Mouse (Mus musculus): ENCODE data around the gene Zic2. TPM values are rescaled to one million over a fixed set of nuclear protein-coding genes. Genes with fewer than 3 reads are reported as not detected.

Zic2 gene
- polyA plus RNA-seq, 1 experiment from 2014 or later = 6.8 TPM

GRCm38 (mm10) chr14:122479461-122480109, 4.3 kb downstream of the Zic2 start:
- Histone ChIP-seq H3K27ac (replicated peaks) (no peak overlapping the region), H3K9me3 (replicated peaks) (no peaks in the 10 kb centered on the region), H3K4me2 (peak overlapping the region; percentile 17; the same call in 1 of the 2 replicates), H3K4me3 (replicated peaks) (peak overlapping the region; percentile 47), H3K36me3 (no peaks in the 10 kb centered on the region), H3K27me3 (replicated peaks) (peaks cover 55% of the 10 kb centered on the region), H3K9ac (replicated peaks) (no peak overlapping the region), H3K4me1 (peaks cover 27% of the 10 kb centered on the region)
- WGBS = 20% methylated on average over 17 of the region's 17 CpGs
- ATAC-seq (ENCODE audit: low FRiP score) = no peak

DNA sequence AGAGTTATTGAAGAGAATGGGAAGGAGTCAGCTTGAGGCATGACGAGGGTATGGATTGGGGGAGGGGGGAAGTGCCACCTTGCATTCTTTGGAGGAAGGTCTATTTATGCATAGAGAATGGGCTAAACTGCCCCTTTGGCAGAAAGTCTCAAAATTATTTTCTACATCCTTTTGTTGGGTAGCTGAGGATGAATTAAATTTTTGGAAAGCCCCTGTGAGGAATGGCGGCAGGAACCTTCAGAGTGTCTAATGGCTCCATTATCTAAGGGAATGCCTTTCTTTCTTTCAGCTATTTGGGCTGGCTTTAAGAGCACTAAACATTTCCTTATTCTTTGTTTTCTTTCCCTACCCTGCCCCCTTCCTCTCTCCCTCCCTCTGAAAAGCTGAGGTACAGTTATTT, 5.1 kb downstream of the Zic2 start:
- H3K9me3 ChIP-seq (replicated peaks) = no peaks in the 10 kb centered on the region
- 16% methylated on average over 2 of the region's 2 CpGs for WGBS
- H3K36me3 ChIP-seq = no peaks in the 10 kb centered on the region
- no peak for ATAC-seq (ENCODE audit: low FRiP score)
- peaks cover 59% of the 10 kb centered on the region for H3K27me3 ChIP-seq (replicated peaks)
- peaks cover 19% of the 10 kb centered on the region for H3K4me1 ChIP-seq
- H3K4me3 ChIP-seq (replicated peaks) = peak overlapping the region; percentile 19; the same call in 1 of the 2 replicates
- H3K9ac ChIP-seq (replicated peaks) = no peak overlapping the region
- H3K27ac ChIP-seq (replicated peaks) = no peak overlapping the region
- H3K4me2 ChIP-seq = peak overlapping the region; percentile 42

GRCm38 (mm10) chr14:122481181-122481580, 5.9 kb downstream of the Zic2 start:
- H3K36me3 ChIP-seq = no peaks in the 10 kb centered on the region
- peak overlapping the region; percentile 19 for H3K4me3 ChIP-seq (replicated peaks)
- peak overlapping the region; percentile 42 for H3K4me2 ChIP-seq
- peaks cover 67% of the 10 kb centered on the region for H3K27me3 ChIP-seq (replicated peaks)
- H3K4me1 ChIP-seq = peaks cover 11% of the 10 kb centered on the region; the same call in 1 of the 2 replicates
- H3K27ac ChIP-seq (replicated peaks) = peak overlapping the region; percentile 60; the same call in 1 of the 2 replicates
- no peak for ATAC-seq (ENCODE audit: low FRiP score)
- no peaks in the 10 kb centered on the region for H3K9me3 ChIP-seq (replicated peaks)
- 16% methylated on average over 15 of the region's 15 CpGs for WGBS
- 0 out of 2 replicates have a peak overlapping the region, but pooled peaks have one; percentile 21 for H3K9ac ChIP-seq (replicated peaks)

DNA sequence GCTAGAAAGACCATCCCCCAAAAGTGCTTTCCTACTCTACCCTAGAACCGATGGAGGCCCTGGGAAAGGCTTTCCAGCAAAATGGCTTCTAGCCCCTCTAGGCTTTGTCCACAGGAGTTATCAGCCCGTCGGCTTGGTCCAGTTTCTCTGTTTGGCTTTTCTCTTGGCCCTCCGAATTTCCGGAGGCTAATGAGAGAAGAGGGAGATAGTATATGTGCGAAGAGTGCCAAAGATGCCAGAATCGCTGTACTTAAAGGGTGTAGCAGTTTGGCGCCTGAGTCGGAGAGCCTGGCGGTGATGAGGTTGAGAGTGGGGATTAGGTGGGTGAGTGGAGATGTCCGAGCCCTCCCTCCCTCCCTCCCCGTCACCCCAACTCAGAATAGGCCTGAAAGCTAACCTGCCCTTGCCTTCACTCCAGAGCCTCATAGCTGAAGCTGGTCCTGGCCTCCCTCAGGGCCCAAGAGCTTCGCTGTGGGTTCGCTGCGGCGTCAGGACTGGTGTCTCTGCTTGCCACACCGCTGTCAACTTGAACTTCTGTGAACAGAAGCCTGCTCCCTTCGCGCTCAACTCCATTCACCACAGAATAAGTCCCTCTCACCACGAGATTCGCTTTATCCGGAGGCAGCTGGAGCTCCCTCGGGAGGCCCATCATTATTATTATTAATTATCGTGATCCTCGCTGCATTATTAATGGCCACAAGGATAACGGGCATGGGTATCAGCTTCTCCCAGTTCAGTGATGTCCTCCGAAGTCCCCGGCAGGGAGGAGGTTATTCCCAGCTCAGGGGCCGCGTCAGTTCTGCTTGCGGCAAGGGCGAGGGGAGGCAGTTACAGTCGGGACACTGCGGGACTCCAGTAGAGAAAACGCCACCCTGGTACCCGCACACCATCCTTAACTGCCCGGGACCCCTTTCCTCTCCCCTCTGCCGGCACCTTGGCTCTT, 7.1 kb downstream of the Zic2 start:
- Histone ChIP-seq H3K4me1 (0 out of 2 replicates have a peak, but pooled peaks cover 8% of the 10 kb centered on the region), H3K27ac (replicated peaks) (peak overlapping the region; percentile 60), H3K9me3 (replicated peaks) (no peaks in the 10 kb centered on the region), H3K4me2 (peak overlapping the region; percentile 42), H3K36me3 (no peaks in the 10 kb centered on the region), H3K4me3 (replicated peaks) (peak overlapping the region; percentile 19), H3K27me3 (replicated peaks) (peaks cover 76% of the 10 kb centered on the region), H3K9ac (replicated peaks) (peak overlapping the region; percentile 36; the same call in 1 of the 2 replicates)
- WGBS = 5% methylated on average over 38 of the region's 38 CpGs
- no peak for ATAC-seq (ENCODE audit: low FRiP score)

- Histone ChIP-seq H3K4me2 (peak overlapping the region; percentile 42), H3K36me3 (no peaks in the 10 kb centered on the region), H3K9me3 (replicated peaks) (no peaks in the 10 kb centered on the region), H3K27ac (replicated peaks) (peak overlapping the region; percentile 60; the same call in 1 of the 2 replicates), H3K27me3 (replicated peaks) (peaks cover 78% of the 10 kb centered on the region), H3K9ac (replicated peaks) (no peak overlapping the region), H3K4me1 (0 out of 2 replicates have a peak, but pooled peaks cover 8% of the 10 kb centered on the region), H3K4me3 (replicated peaks) (peak overlapping the region; percentile 19; the same call in 1 of the 2 replicates)
- WGBS = 8% methylated on average over 5 of the region's 5 CpGs
- no peak for ATAC-seq (ENCODE audit: low FRiP score)
Observed at GRCm38 (mm10) chr14:122483024-122483385, 7.8 kb downstream of the Zic2 start.

DNA sequence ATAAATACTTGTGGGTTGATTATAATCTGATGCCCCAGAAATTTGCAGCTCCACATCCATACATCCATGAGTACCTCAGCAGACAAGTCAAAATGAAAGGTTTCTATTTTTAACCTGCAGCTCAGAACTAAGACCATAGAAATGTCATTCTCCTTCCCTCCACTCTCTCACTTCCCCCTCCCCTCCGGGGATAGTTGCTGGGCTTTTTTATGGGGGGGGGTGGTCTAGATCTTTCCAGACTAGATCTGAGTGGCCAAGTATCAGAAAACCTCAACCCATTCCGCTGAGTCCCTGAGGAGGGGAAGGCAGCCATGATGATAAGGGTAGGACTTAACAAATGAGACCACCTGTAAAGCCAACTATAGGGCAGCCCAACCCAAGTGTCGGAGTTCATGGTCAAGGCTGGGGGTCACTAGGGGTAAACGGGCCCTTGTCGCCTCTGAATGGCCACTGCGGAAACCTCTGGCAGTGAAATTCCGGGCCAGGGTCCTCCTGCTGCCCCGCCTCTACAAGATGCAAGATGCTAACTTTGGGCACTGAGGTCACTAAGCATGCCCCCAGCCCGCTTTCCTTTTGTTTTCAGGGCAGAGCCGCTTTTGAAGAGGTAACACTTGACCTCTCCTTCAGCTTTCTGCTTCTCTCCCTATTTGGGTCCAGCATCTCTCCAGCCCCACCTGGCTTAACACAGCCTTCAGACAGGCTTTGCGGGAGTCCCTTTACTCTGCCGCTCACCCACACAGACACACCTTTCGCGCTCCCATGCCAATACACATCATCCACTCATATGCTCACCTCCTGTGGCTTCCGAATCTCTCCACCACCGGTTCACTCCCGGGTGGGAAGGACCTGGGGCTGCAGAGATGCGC, 8.6 kb downstream of the Zic2 start:
- no peak for ATAC-seq (ENCODE audit: low FRiP score)
- H3K4me1 ChIP-seq = 0 out of 2 replicates have a peak, but pooled peaks cover 7% of the 10 kb centered on the region

GRCm38 (mm10) chr14:122484458-122484843, 9.2 kb downstream of the Zic2 start:
- H3K4me2 ChIP-seq = peak overlapping the region; percentile 32; the same call in 1 of the 2 replicates
- 11% methylated on average over 4 of the region's 4 CpGs for WGBS
- ATAC-seq (ENCODE audit: low FRiP score) = no peak
- peak overlapping the region; percentile 7; the same call in 1 of the 2 replicates for H3K27ac ChIP-seq (replicated peaks)
- 0 out of 2 replicates have a peak, but pooled peaks cover 4% of the 10 kb centered on the region for H3K4me1 ChIP-seq
- H3K36me3 ChIP-seq = no peaks in the 10 kb centered on the region
- no peaks in the 10 kb centered on the region for H3K9me3 ChIP-seq (replicated peaks)
- H3K27me3 ChIP-seq (replicated peaks) = peaks cover 77% of the 10 kb centered on the region
- H3K9ac ChIP-seq (replicated peaks) = no peak overlapping the region
- H3K4me3 ChIP-seq (replicated peaks) = no peak overlapping the region

More for the DNA sequence above, 8.6 kb downstream of the Zic2 start:
- no peak overlapping the region for H3K4me3 ChIP-seq (replicated peaks)
- 9% methylated on average over 18 of the region's 18 CpGs for WGBS
- H3K27me3 ChIP-seq (replicated peaks) = peaks cover 73% of the 10 kb centered on the region
- H3K4me2 ChIP-seq = peak overlapping the region; percentile 32
- peak overlapping the region; percentile 33; the same call in 1 of the 2 replicates for H3K27ac ChIP-seq (replicated peaks)
- H3K36me3 ChIP-seq = no peaks in the 10 kb centered on the region
- no peak overlapping the region for H3K9ac ChIP-seq (replicated peaks)
- no peaks in the 10 kb centered on the region for H3K9me3 ChIP-seq (replicated peaks)

- H3K9me3 ChIP-seq (replicated peaks) = no peaks in the 10 kb centered on the region
- H3K4me3 ChIP-seq (replicated peaks) = no peak overlapping the region
- WGBS = 2% methylated on average over 23 of the region's 24 CpGs
- peaks cover 78% of the 10 kb centered on the region for H3K27me3 ChIP-seq (replicated peaks)
- H3K4me1 ChIP-seq = 0 out of 2 replicates have a peak, but pooled peaks cover 4% of the 10 kb centered on the region
- H3K4me2 ChIP-seq = peak overlapping the region; percentile 31
- H3K9ac ChIP-seq (replicated peaks) = no peak overlapping the region
- no peaks in the 10 kb centered on the region for H3K36me3 ChIP-seq
- peak; percentile 45 for ATAC-seq (ENCODE audit: low FRiP score)
- peak overlapping the region; percentile 7; the same call in 1 of the 2 replicates for H3K27ac ChIP-seq (replicated peaks)
Observed at GRCm38 (mm10) chr14:122484844-122485551, 9.8 kb downstream of the Zic2 start.

DNA sequence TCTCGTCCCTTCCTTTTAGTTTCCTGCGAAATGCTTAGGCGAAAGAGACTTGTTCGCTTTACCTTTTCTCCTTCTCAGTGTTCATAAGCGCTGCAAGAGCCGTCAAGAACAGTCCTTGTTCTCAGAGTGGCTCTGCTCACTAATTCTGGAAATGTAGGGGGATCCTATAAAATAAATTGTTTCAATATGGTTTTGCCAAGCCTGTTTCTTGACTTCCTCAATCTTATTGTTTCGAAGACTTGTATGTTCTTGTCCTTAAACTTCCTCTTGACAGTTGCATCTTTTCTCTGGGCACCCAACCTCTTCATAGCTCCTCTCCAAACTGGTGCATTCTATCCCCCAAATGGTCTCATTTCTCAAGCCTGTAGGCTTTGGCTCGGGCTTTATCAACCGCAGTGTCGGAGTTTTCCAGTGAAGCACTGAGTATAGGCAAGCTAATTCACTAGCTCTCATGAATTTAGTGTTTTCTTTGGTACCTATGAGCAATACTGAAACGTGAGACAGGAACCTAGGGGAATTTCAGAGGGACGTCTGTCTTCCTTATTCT, 10.5 kb downstream of the Zic2 start:
- Histone ChIP-seq H3K4me2 (peak overlapping the region; percentile 31; the same call in 1 of the 2 replicates), H3K9ac (replicated peaks) (no peak overlapping the region), H3K9me3 (replicated peaks) (no peaks in the 10 kb centered on the region), H3K4me1 (peaks cover 9% of the 10 kb centered on the region; the same call in 1 of the 2 replicates), H3K36me3 (no peaks in the 10 kb centered on the region), H3K27me3 (replicated peaks) (peaks cover 79% of the 10 kb centered on the region), H3K4me3 (replicated peaks) (no peak overlapping the region), H3K27ac (replicated peaks) (0 out of 2 replicates have a peak overlapping the region, but pooled peaks have one; percentile 45)
- 6% methylated on average over 12 of the region's 12 CpGs for WGBS
- ATAC-seq (ENCODE audit: low FRiP score) = no peak

- no peak for ATAC-seq (ENCODE audit: low FRiP score)
- Histone ChIP-seq H3K36me3 (no peaks in the 10 kb centered on the region), H3K4me3 (replicated peaks) (no peak overlapping the region), H3K27me3 (replicated peaks) (peaks cover 79% of the 10 kb centered on the region), H3K4me2 (no peak overlapping the region), H3K27ac (replicated peaks) (no peak overlapping the region), H3K4me1 (peaks cover 11% of the 10 kb centered on the region; the same call in 1 of the 2 replicates), H3K9me3 (replicated peaks) (no peaks in the 10 kb centered on the region), H3K9ac (replicated peaks) (no peak overlapping the region)
- WGBS = 10% methylated on average over 1 of the region's 1 CpGs
Observed at GRCm38 (mm10) chr14:122486611-122487010, 11.4 kb downstream of the Zic2 start.

All from neural tube, embryonic 15.5 days (tissue).